Mouse (Mus musculus) lung, postnatal 0 days (tissue): ENCODE results near the gene Add2.

Experiments
- CTCF ChIP-seq: IDR thresholded peaks from 2 replicates; pipeline ENCODE4 v1.5.1; 2016; ENCODE audit warnings: antibody characterized with exemption, mild to moderate bottlenecking
- EP300 ChIP-seq: IDR thresholded peaks from 2 replicates; pipeline ENCODE4 v1.6.1; 2016; ENCODE audit warnings: antibody characterized with exemption, mild to moderate bottlenecking, control low read depth

- TF ChIP-seq CTCF (no peak), EP300 (no peak)
These were observed 10.4 kb downstream of the Add2 start for GRCm38 (mm10) chr6:86038901-86039300.
